Mouse (Mus musculus) bone marrow macrophage, adult 2 months (primary cell): ENCODE data around the gene Renbp.

Experiments
- CTCF ChIP-seq: IDR thresholded peaks from 2 replicates; pipeline ENCODE4 v1.5.1; 2012; ENCODE audit warnings: low read depth, mild to moderate bottlenecking, low read length, moderate library complexity
- POLR2A ChIP-seq: IDR thresholded peaks from 2 replicates; pipeline ENCODE4 v1.6.1; 2012; ENCODE audit warnings: mild to moderate bottlenecking, low read depth, low read length, borderline replicate concordance

DNA sequence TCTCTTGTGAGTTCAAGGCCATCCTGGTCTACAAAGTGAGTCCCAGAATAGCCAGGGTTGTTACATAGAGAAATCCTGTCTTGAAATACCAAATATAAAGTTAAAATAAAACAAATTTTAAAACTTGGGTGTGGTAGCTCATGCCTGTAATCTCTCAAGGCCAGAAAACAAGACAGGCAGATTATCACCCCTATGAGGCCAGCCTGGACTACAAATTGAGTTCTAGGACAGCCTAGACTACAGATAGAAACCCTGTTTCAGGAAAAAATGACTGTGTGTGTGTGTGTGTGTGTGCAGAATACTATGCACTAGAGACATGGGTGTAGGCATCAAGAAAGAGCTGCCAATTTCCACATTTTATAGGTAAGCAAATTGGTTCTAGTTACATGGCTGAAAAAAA lies 40.1 kb upstream of the Renbp start:
- TF ChIP-seq CTCF (no peak), POLR2A (no peak)
